Mouse (Mus musculus) neural tube, embryonic 10.5 days (tissue): ENCODE measurements around the gene Camta2.

Experiments
- DNase-seq: peaks from one replicate; pipeline ENCODE4 v3.0.0-alpha.2; 2017; ENCODE audit warnings: low spot score; ENCODE audit errors: extremely low spot score

Gene Camta2

GRCm38 (mm10) chr11:70693504-70693903, 5.6 kb upstream of the Camta2 start:
- DNase-seq = no peak

- no peak for DNase-seq
Observed at GRCm38 (mm10) chr11:70689578-70689977, 1.7 kb upstream of the Camta2 start.

- no peak for DNase-seq
Observed at GRCm38 (mm10) chr11:70688372-70688771, 467 bp upstream of the Camta2 start.

- no peak for DNase-seq
Observed at GRCm38 (mm10) chr11:70686901-70687566, 871 bp downstream of the Camta2 start.

GRCm38 (mm10) chr11:70683640-70684039, 4.3 kb downstream of the Camta2 start:
- DNase-seq = no peak

- peak; percentile 56 for DNase-seq
Observed at GRCm38 (mm10) chr11:70681897-70682581, 5.9 kb downstream of the Camta2 start.

- no peak for DNase-seq
Observed at GRCm38 (mm10) chr11:70681170-70681569, 6.7 kb downstream of the Camta2 start.

GRCm38 (mm10) chr11:70679894-70680293, 8.0 kb downstream of the Camta2 start:
- DNase-seq = no peak

GRCm38 (mm10) chr11:70679361-70679760, 8.5 kb downstream of the Camta2 start:
- DNase-seq = no peak

- no peak for DNase-seq
Observed at GRCm38 (mm10) chr11:70678576-70678975, 9.3 kb downstream of the Camta2 start.

GRCm38 (mm10) chr11:70678092-70678491, 9.8 kb downstream of the Camta2 start:
- no peak for DNase-seq

- no peak for DNase-seq
Observed at GRCm38 (mm10) chr11:70674501-70674900, 13.4 kb downstream of the Camta2 start.

GRCm38 (mm10) chr11:70674014-70674413, 13.9 kb downstream of the Camta2 start:
- no peak for DNase-seq

GRCm38 (mm10) chr11:70671333-70672047, 16.4 kb downstream of the Camta2 start:
- DNase-seq = no peak

GRCm38 (mm10) chr11:70670483-70670882, 17.4 kb downstream of the Camta2 start:
- no peak for DNase-seq

- peak; percentile 75 for DNase-seq
Observed at GRCm38 (mm10) chr11:70669582-70670345, 18.1 kb downstream of the Camta2 start.

GRCm38 (mm10) chr11:70668771-70669505, 19.0 kb downstream of the Camta2 start, which contains the start of gene Spag7:
Gene Spag7 (minus strand): TSS chr11:70669416.
- DNase-seq = peak; percentile 96

GRCm38 (mm10) chr11:70668335-70668770, 19.6 kb downstream of the Camta2 start:
- no peak for DNase-seq

GRCm38 (mm10) chr11:70667271-70668150, 20.4 kb downstream of the Camta2 start:
- no peak for DNase-seq

- no peak for DNase-seq
Observed at GRCm38 (mm10) chr11:70666687-70667086, 21.2 kb downstream of the Camta2 start.
